Mouse (Mus musculus) v-Abl transformed pro-B cells (cell line): ENCODE data around the gene Fer.

Experiments used
- in situ Hi-C, 2 experiments: fragments of 400-800 bp; cut with MboI; formaldehyde crosslinking; loops; one replicate each; pipeline ENCODE4 v1.15.1; 2025; ENCODE audit not compliant: unreplicated experiment in 2 of 2

Fer gene

DNA sequence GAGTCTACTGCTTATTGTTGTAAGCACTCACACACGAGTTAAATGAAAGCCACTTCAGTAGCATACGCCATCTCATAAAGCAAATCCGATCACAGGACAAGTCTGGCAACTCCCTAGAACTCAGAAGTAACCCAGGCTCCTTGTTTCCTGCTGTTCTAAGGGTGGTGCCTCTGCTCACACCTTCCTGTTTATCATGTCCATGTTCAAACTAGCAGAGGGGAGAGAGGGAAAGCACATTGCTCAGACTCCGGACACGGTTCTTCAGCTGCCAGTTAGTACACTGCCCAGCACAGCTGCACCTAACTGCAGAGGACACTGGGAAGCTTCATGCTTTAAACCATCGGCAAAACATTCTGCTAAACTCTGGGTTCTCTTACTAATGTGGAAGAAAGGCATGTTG lies 269.3 kb downstream of the Fer start:
- in situ Hi-C loops, result no loop called here

DNA sequence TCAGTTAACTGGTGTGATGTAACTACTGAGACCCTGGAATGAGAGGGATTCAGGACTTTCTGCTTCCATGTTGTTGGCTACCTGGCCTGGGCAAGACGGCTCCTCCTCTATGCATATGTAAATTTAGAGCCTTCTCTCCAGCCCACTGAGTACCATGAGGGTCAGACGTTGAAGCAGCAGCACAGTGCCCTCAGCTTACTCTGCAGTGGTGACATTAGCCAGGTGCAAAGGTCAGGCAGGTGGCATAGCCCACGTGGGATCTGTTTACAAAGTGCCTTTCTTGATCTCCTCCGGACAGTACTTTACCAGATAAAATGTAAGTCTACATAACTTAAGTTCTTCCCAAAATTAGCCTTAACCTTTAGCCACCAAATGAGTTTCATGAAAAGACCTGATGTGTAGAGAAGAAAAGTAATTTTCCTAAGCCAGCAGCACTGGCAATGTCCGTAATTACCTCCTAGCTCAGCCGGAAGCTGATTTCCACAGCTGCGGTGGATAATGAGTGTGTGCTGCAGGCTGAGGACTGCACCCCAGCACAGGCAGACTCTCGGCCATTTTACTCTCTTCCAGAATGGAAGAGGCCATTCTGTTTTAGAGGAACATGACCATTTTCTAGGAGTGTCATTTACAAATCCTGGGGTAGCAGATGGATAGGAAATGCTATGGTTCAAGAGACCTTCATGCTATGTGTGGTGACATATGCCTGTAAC lies 273.2 kb downstream of the Fer start:
- in situ Hi-C loops, result no loop called here

DNA sequence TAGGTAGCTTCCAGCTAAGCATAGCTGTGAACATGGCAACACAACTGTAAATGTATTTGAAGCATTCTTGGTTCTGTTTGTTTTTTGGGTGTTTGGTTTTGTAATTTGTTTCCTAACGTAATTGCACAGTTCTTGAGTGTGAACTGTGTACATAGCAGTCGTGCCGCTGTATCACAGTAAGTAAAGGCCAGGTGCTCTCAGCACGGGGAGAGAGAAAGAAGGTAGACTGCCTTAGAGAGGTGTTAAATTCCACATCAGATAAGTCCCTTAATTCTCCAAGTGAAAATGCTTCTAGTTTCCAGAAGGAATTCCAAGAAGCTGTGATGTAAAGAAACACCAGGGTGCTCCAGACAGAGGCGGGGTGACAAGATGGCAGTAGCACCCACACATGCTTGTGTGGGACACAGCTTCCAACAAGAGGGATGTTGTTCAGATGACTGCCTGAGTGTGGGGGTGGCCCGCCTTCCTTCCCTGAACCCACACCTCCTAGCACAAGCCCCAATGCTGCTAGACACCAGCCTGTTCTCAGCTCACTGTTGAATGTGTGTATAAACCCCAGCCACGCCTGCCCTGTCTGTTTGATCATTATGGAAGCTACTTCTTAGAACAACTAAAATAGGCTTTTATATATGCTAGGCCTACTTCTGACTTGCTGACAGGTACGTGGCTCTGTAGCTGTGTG lies 275.3 kb downstream of the Fer start:
- in situ Hi-C loops, result no loop called here

DNA sequence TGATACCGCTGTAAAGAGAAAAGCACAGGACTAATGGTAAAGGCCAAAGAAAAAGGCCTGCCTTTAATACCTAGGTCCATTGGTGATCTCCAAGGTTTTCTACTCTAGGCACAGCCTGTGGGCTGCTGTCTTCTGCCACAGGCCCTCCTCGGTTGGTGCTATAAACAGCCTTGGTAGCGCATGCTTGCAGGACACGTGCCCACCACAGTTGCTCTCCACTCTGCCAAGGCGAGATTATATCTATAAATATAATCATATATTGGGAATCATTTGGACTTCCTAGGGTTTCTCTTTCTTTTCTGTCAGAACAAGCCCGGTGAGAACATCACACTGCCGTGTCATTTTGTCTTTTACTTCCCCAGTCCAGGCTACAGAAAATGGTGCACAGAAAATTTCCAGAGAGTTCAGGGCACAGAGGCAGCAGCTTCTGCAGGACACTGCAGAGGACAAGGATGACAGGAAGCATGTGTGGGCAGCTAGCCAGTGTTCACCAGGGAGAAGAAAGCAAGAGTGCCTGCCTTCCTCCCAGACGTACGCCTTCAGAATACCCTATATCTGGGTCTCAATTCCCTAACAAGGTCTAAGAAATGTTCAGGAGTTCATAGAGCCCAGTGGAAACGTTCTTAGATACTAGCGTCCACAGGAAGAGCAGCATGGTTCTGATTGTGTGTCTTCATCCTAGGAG lies 276.5 kb downstream of the Fer start:
- in situ Hi-C loops, result no loop called here

DNA sequence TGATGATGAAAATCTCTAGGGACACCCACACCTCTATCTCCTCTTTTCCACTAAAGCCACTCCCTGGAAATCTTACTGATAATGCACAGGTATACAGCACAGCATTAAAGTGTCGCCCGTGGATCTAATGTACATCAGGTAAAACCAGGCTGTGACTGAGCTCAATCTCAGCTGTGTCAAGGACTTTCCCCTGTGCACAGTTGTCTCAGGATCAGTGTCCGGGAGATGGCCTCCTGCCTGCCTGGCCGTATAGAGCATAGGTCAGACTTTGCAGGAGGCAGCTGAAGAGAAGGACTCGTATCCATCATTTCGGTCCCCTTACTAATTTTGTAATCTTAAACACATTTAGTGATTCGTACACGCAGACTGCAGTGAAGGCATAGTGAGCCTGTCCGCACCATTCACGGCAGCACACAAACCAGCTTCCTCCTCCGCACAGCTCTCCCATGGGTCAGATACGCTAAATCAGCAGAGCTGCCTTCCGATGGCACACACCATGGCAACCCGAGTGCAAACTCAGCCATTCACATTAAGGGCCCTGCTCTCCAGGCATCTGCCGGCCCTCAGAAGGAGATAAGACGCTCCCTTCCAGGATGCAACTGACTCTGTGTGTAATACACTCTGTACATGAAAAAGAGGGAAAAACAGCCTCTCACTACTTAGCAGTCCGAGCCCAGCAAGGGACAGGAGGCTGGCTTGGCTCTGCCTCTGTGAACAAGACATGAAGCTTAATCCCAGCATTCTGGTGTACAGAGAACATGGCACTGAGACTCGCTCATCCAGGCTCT lies 277.4 kb downstream of the Fer start:
- in situ Hi-C loops, result no loop called here

DNA sequence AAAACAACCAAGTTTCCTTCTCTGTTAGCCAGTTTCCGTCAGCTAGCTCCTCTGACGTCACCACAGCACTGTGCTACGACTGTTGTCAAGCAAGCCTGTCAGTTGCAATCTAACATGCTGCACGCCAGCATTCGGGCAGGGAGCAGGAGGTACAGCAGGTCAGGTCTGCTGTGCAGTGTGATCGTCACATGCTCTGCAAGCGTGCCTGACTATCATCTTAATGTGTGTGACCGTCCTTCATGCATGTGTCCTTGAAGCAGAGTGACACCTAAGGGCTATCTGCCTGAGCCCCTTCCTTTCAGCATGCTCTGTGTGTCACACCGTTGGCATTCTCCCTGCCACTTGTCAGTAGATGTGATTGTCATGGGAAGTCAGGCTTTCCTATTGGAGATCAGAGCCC lies 279.0 kb downstream of the Fer start:
- in situ Hi-C loops, result no loop called here

DNA sequence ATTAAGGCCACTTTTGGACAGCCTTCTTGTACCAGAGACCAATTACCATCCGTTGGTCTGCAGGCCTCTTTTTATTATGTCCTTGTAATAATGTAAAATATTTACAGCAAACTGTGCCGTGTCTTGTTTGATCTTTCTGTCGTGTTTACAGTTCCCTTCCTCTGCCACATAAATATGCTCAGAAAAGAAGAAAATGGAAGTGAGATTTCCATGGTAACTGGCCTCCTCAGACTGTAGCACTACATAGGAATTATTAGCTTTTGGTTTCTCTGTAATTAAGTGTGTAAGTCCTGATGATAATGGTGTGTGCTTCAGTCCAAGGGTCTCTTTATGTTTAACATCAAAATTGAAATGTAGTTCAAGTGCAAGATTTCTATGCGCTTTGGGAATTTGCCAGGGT lies 283.5 kb downstream of the Fer start:
- in situ Hi-C loops, result no loop called here

DNA sequence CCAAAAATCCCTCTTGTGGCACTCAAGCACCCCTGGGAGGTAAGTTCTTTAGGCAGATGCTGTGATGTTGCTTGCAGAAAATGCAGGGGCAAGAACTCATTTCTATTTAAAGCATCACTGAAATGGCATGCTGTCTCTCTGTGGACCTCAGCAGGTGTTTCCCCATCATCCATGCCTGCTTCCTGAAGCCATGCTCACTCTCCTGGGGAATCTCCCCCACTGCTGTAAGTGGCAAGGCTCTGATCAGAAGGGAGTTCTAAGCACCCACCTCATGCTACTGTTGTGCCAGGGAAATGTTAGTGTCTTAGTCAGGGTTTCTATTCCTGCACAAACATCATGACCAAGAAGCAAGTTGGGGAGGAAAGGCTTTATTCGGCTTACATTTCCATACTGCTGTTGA lies 287.9 kb downstream of the Fer start:
- in situ Hi-C loops, result no loop called here

DNA sequence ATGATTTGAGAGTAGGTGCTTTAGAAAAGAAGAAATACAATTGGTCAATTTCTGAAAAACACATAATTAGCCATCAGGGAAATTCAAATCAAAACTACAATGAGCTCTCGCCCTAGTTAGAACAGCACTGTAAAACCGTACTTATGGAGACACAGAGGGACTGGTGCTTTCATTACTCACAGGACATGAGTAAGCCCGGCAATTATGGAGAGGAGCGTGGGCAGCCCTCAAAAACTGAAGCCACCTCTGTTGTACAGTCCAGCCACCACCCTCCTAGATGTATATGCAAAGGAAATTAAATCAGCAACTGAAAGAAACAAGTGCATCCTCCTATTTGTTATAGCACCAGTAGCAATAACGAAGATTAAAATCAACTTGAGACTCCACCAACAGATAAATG lies 304.9 kb downstream of the Fer start:
- in situ Hi-C loops, result no loop called here

DNA sequence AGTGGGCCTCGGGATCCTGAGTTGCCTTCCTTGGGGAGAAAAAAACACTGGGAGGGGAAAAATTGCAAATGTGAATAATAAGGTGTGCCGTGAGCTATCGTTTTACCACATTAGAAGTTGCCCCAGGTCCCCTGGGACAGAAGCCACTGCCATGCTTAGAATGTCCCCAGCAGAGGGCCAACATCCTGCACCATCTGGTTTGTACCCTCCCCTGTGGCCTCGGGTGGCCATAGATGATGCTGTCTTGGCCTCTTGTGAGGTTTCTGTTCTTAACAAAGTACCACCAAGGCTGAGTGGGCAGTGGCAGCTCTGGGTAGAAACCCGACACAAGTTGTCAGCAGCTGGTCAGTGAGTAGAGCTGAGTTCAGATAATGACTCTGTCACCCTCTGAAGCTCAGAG lies 307.2 kb downstream of the Fer start:
- in situ Hi-C loops, result no loop called here

DNA sequence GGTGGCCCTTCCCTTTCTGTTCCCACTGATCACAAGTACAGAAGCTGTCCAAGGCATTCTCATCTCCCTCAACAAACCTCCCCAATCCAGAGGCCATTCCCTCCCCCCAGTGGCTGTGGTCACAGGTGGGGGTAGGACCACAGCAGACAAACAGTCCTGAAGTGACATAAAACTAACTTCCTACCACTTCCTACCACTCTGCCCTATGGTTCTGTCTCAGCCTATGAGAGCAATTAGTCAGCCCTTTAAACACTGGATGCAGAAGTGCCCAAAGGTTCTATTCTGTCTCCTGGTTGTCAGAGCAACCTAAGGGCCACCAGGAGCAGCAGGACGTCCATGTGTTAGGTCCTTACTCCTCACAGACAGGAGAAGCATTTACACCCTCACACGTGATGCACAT lies 309.6 kb downstream of the Fer start:
- in situ Hi-C loops, result no loop called here

DNA sequence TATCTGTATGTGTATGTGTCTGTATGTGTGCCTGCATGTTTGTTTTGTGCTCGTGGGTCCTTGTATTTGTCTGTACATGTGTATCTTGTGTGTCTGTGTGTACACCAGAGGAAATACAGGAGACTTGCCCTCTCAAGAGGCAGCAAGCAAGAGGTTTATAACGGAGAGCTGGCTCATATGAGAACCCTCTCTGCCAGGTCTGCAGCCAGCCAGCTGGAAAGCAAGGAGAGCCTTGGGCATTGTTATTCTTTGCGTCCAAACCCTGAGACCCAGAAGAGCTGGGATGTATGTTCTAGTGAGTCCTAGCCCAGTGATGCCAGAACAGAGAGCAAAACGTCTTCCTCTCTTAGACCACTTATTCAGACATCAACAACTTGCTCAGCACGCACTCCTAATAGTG lies 317.7 kb downstream of the Fer start:
- in situ Hi-C loops, result no loop called here

DNA sequence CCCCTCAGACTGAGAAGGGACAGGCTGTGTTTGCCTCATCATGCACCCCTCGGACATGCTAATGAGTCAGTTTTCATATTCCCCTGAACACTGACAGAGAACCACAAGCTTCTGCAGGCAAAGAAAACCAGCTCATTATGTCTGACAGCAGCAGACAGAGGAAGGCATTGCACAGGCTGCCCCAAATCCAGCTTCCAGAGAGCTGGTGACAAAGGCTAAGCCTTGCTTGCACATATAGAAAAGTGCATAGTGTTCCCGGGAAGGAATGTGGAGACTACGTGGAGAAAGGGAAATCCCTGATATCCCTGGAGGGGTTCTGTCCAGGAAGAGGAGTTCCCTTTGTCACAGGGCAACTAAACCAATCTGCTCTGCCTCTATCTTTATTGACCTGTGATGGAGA lies 318.4 kb downstream of the Fer start:
- in situ Hi-C loops, result no loop called here

DNA sequence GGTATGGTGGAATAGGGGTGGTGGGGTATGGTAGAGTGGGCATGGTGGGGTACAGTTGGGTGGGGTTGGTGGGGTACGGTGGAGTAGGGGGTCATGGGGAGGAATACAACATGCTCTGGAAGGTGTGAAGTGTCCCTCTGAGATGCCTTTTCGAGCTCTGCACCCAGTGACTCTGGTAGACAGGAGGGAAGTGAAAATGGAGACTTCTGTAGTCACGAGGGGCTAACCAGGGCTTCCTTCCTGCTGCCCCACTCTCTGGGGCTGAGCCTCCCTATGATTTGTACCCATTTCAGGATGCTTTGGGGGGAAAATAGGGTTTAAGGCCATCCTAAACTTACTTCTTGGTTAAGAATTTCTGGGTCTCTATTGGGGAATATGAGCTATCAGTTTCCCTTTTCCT lies 319.7 kb downstream of the Fer start:
- in situ Hi-C loops, result no loop called here

DNA sequence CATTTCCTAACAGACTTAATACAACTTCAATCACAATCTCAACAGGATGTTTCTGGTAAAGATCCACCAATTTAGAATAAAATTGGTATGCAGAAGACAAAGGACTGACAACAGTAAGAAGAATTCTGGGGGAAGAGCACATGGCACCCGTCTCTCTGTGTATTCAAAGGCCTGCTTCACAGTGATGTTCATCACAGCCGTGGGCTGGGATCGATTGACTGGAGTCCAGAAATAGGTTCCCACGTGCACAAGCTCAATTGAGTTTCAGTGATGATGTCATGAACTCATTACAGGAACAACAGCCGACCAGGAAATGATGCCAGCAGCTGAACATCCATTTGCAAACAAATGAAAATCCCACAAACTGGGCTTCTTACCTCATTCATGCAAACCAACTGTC lies 320.3 kb downstream of the Fer start:
- in situ Hi-C loops, result no loop called here
